Mouse (Mus musculus): ENCODE results near the gene Gtf2i.

DNA sequence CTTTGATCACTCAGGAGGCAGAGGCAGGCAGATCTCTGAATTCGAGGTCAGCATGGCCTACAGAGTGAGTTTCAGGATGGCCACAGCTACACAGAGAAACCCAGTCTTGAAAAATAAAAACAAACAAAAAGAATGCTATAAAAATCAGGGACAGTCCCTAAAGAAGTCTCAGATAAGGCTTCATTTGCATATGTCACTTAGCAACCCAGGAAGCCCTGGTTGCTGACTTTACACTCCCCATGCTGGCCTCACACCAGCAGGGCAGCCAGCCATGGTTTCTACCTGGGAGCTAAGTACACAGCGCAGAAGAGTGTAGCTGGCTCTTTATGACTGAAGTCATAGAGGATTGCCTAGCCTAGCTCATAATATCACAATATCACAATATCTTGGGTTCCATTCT, 15.5 kb upstream of the Gtf2i start:
- TF ChIP-seq CTCF (conservative IDR thresholded peaks at IDR 0.05; ENCODE audit: low read length) (no peak), NANOG (IDR thresholded peaks at IDR 0.05; ENCODE audit: borderline replicate concordance, low read length) (no peak), POU5F1 (IDR thresholded peaks at IDR 0.05; ENCODE audit: borderline replicate concordance, low read length) (0 out of 2 replicates have a peak, but pooled peaks have one; percentile 10)
